Mouse (Mus musculus): ENCODE results near the gene Tcp11l1. TPM values are rescaled to one million over a fixed set of nuclear protein-coding genes. Genes with fewer than 3 reads are reported as not detected.

The Tcp11l1 gene
- total and polyA plus RNA-seq, 3 experiments, result 22.1 to 26.7 TPM; not detected in 1

DNA sequence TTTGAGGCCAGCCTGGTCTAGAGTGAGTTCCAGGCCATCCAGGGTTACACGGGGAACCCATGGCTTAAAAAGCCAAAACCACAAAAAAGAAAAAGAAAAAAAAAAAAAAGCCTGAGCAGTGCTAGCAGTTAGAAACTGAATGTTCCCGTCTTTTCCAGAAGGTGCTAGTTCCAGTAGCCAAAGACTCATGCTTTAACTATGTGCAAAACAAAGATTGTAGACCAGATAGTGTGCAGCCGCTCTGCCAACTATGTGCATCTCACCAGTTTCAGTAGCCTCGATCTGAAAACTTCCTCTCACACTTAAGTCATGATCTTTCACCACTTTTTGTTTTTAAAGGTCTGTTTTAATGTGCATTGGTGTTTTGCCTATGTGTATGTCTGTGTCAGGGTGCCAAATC is 5.9 kb upstream of the Tcp11l1 start:
- Histone ChIP-seq H3K4me1 (ENCODE audit: control insufficient read depth in 1 of 2, insufficient read depth in 2 of 2, low read length in 2 of 2) (peaks cover 7 to 11% of the 10 kb centered on the region in 2 experiments), H3K79me2 (ENCODE audit: control insufficient read depth, insufficient read depth, low read length, poor library complexity) (no peaks in the 10 kb centered on the region), H3K27me3 (ENCODE audit: control insufficient read depth in 1 of 2, insufficient read depth in 2 of 2, low read length in 2 of 2) (no peaks in the 10 kb centered on the region), H3K4me3 (ENCODE audit: control insufficient read depth in 1 of 2, insufficient read depth in 1 of 2, low read depth in 2 of 2, low read length in 2 of 2) (no peak overlapping the region), H3K9ac (ENCODE audit: control insufficient read depth, low read depth, low read length, poor library complexity, severe bottlenecking) (peak overlapping the region; percentile 31), H3K36me3 (ENCODE audit: control insufficient read depth in 1 of 2, insufficient read depth in 2 of 2, low read length in 2 of 2) (peaks cover 0 to 16% of the 10 kb centered on the region in 2 experiments; a peak in 2 of 4 replicates), H3K9me3 (replicated peaks; ENCODE audit: insufficient read depth, low read length) (no peaks in the 10 kb centered on the region), H3K27ac (ENCODE audit: control insufficient read depth, low read depth, low read length) (no peak overlapping the region)
- TF ChIP-seq USF2 (IDR thresholded peaks at IDR 0.05; ENCODE audit: borderline replicate concordance in 1 of 2, insufficient read depth in 1 of 2, low read depth in 1 of 2, low read length in 2 of 2) (no peak), POLR2A (IDR thresholded peaks at IDR 0.05; ENCODE audit: control insufficient read depth in 1 of 2, insufficient read depth in 1 of 2, low read depth in 1 of 2, low read length in 2 of 2, poor library complexity in 1 of 2) (no peak), ZNF384 (IDR thresholded peaks at IDR 0.05; ENCODE audit: low read depth, low read length) (peak; percentile 74), EP300 (IDR thresholded peaks at IDR 0.05; ENCODE audit: low read depth in 1 of 2, low read length in 2 of 2) (0 out of 4 replicates have a peak, but pooled peaks of 1 of the 2 experiments have one; percentile 14), MAZ (IDR thresholded peaks at IDR 0.05; ENCODE audit: low read depth, low read length) (no peak), GABPA (IDR thresholded peaks at IDR 0.05; ENCODE audit: low read depth, low read length) (no peak), ELF1 (IDR thresholded peaks at IDR 0.05; ENCODE audit: low read depth, low read length) (no peak), CHD2 (IDR thresholded peaks at IDR 0.05; ENCODE audit: low read length) (no peak), GATA1 (IDR thresholded peaks at IDR 0.05; ENCODE audit: low read depth, low read length) (0 out of 2 replicates have a peak, but pooled peaks have one; percentile 41), HCFC1 (IDR thresholded peaks at IDR 0.05; ENCODE audit: low read depth, low read length) (no peak)
- DNase-seq (ENCODE audit: low read depth, low spot score), result peak; percentile 41

DNA sequence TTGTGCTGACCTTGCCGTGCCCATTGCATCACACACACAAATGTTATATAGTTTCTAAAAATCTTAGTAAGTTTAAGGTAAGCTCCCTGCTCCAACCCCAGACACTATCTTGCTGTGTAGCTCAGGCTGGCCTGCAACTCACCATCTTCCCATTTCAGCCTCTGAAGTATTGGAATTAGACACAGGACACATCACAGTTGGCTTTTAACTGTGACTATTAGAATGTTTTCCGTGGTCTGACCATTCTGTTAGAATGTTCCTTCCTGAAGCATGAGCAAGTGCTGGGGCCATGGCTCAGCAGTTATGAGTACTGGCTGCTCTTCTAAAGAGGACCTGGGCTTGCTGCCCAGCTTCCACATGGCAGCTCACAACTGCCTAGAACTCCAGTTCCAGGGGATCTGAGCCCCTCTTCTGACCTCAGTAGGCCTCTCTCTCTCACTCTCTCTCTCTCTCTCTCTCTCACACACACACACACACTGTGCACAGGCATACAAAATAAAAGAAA is 5.3 kb upstream of the Tcp11l1 start:
- H3K9me3 ChIP-seq (replicated peaks; ENCODE audit: insufficient read depth, low read length), result no peaks in the 10 kb centered on the region
- TF ChIP-seq SIN3A (IDR thresholded peaks at IDR 0.05; ENCODE audit: low read length) (0 out of 2 replicates have a peak, but pooled peaks have one; percentile 10), POLR2AphosphoS2 (IDR thresholded peaks at IDR 0.05; ENCODE audit: low read length) (no peak)
- H3K4me3 ChIP-seq (ENCODE audit: control insufficient read depth in 1 of 2, insufficient read depth in 1 of 2, low read depth in 2 of 2, low read length in 2 of 2), result no peak overlapping the region
- peaks cover 7 to 11% of the 10 kb centered on the region in 2 experiments for H3K4me1 ChIP-seq (ENCODE audit: control insufficient read depth in 1 of 2, insufficient read depth in 2 of 2, low read length in 2 of 2)
- H3K9ac ChIP-seq (ENCODE audit: control insufficient read depth, low read depth, low read length, poor library complexity, severe bottlenecking), result peak overlapping the region; percentile 31
- peaks cover 2% of the 10 kb centered on the region; the same call in 1 of the 2 replicates for H3K79me2 ChIP-seq (ENCODE audit: control insufficient read depth, insufficient read depth, low read length, poor library complexity)
- no peaks in the 10 kb centered on the region for H3K27me3 ChIP-seq (ENCODE audit: control insufficient read depth in 1 of 2, insufficient read depth in 2 of 2, low read length in 2 of 2)
- peak; percentile 39 for DNase-seq (ENCODE audit: low read depth, low spot score)
- no peak overlapping the region for H3K27ac ChIP-seq (ENCODE audit: control insufficient read depth, low read depth, low read length)
- H3K36me3 ChIP-seq (ENCODE audit: control insufficient read depth in 1 of 2, insufficient read depth in 2 of 2, low read length in 2 of 2), result peaks cover 0 to 18% of the 10 kb centered on the region in 2 experiments; a peak in 2 of 4 replicates

DNA sequence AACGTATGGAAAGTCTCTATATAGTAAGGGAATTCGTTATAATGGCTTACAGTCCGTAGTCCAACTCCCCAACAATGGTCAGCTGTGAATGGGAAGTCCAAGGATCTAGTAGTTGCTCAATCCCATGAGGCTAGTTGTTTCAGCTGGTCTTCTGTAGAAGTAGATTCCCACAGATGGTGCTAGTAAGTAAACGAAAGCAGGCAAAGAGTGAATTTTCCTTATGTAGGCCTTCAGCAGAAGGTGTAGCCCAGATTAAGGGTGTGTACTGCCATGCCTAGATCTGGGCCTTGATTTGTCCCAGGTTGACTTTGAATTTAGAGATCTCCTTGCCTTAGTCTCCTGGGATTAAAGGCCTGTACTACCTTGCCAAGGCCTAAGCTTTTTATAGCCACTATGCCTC is 4.3 kb upstream of the Tcp11l1 start, which contains the start of gene Pin1rt1:
TSS of gene Pin1rt1 (minus strand) at position 101 of the 400 bp plus-strand sequence.
- Histone ChIP-seq H3K9ac (ENCODE audit: control insufficient read depth, low read depth, low read length, poor library complexity, severe bottlenecking) (no peak within 1 kb of the TSS), H3K36me3 (ENCODE audit: control insufficient read depth in 1 of 2, insufficient read depth in 2 of 2, low read length in 2 of 2) (peaks cover 0 to 14% of the 10 kb centered on the region in 2 experiments; a peak in 2 of 4 replicates), H3K27me3 (ENCODE audit: control insufficient read depth in 1 of 2, insufficient read depth in 2 of 2, low read length in 2 of 2) (no peaks in the 10 kb centered on the region), H3K4me1 (ENCODE audit: control insufficient read depth in 1 of 2, insufficient read depth in 2 of 2, low read length in 2 of 2) (peaks cover 9 to 11% of the 10 kb centered on the region in 2 experiments), H3K9me3 (replicated peaks; ENCODE audit: insufficient read depth, low read length) (no peaks in the 10 kb centered on the region), H3K4me3 (ENCODE audit: control insufficient read depth in 1 of 2, insufficient read depth in 1 of 2, low read depth in 2 of 2, low read length in 2 of 2) (no peak within 1 kb of the TSS), H3K27ac (ENCODE audit: control insufficient read depth, low read depth, low read length) (no peak within 1 kb of the TSS), H3K79me2 (ENCODE audit: control insufficient read depth, insufficient read depth, low read length, poor library complexity) (peaks cover 11% of the 10 kb centered on the region; the same call in 1 of the 2 replicates)
- no peak for DNase-seq (ENCODE audit: low read depth, low spot score)
- TF ChIP-seq EP300 (IDR thresholded peaks at IDR 0.05; ENCODE audit: low read depth in 1 of 2, low read length in 2 of 2), result no peak
- no peak for TF ChIP-seq TAL1 (IDR thresholded peaks at IDR 0.05; ENCODE audit: low read length)
- TF ChIP-seq CTCF (IDR thresholded peaks at IDR 0.05 in 2 of 3, conservative IDR thresholded peaks at IDR 0.05 in 1 of 3; ENCODE audit: control insufficient read depth in 1 of 3, insufficient read depth in 1 of 3, low read depth in 2 of 3, low read length in 3 of 3, poor library complexity in 1 of 3, severe bottlenecking in 1 of 3), result no peak
- TF ChIP-seq MAZ (IDR thresholded peaks at IDR 0.05; ENCODE audit: low read depth, low read length), result no peak
- no peak for TF ChIP-seq SMC3 (IDR thresholded peaks at IDR 0.05; ENCODE audit: low read depth, low read length)
- no peak for TF ChIP-seq CHD1 (IDR thresholded peaks at IDR 0.05; ENCODE audit: low read depth, low read length)
- TF ChIP-seq POLR2AphosphoS5 (IDR thresholded peaks at IDR 0.05; ENCODE audit: borderline replicate concordance, low read depth, low read length), result no peak
- no peak for TF ChIP-seq GATA1 (IDR thresholded peaks at IDR 0.05; ENCODE audit: low read depth, low read length)
- no peak for TF ChIP-seq CHD2 (IDR thresholded peaks at IDR 0.05; ENCODE audit: low read length)
- no peak for TF ChIP-seq TCF12 (IDR thresholded peaks at IDR 0.05; ENCODE audit: low read depth, low read length)
- no peak for TF ChIP-seq MXI1 (IDR thresholded peaks at IDR 0.05; ENCODE audit: low read depth, low read length)
- no peak for TF ChIP-seq USF1 (IDR thresholded peaks at IDR 0.05; ENCODE audit: low read depth, low read length)
- TF ChIP-seq MYC (IDR thresholded peaks at IDR 0.05; ENCODE audit: low read depth, low read length), result no peak
- no peak for TF ChIP-seq ZMIZ1 (IDR thresholded peaks at IDR 0.05; ENCODE audit: low read depth, low read length)
- no peak for TF ChIP-seq ZNF384 (IDR thresholded peaks at IDR 0.05; ENCODE audit: low read depth, low read length)
